ENCODE assay signal across 16 mouse cellular contexts in the genomic region with DNA sequence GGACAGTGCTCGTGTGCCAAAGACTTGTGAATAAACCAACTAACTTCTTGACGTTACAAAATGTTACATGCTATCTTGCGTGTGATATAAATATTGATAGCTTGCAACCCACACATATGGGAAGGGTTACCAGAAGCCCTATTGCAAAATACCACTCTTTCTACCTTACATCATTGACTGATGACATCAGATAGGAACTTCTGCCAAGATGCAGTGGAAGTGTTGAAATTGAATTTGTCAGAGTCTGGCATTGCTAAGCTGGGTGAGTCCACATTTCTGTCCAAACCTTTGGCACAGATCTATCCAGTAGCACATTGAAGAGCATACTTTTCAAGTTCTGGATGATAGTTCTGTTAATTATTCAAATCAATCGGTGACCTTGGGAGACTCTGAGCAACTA. TPM values are rescaled to one million over a fixed set of nuclear protein-coding genes. Genes with fewer than 3 reads are reported as not detected.
DNase-seq lines count a peak whose midpoint lies in the region; ATAC-seq and TF ChIP-seq lines count a peak whose summit lies in the region.
"Had no signal": no experiment of that assay in that cellular context is flagged by ENCODE, and none has a peak within 500 bp of the region (broad histone marks: within the 10 kb centered on the region; RNA-seq: fewer than 3 reads in every experiment).

No protein-coding gene starts in this region.

- no peaks in the 10 kb centered on the region for H3K36me3 ChIP-seq in kidney, adult 2 months (ENCODE audit: control insufficient read depth, insufficient read depth, low read length)
- H3K36me3 ChIP-seq in kidney, embryonic 15.5 days, result no peaks in the 10 kb centered on the region
- H3K36me3 ChIP-seq: midbrain, embryonic 12.5 days had no signal

- H3K27me3 ChIP-seq in kidney, adult 2 months (replicated peaks; ENCODE audit: control insufficient read depth, insufficient read depth, low read length), result no peaks in the 10 kb centered on the region
- H3K27me3 ChIP-seq in kidney, embryonic 15.5 days, result no peaks in the 10 kb centered on the region
- H3K27me3 ChIP-seq: midbrain, embryonic 12.5 days had no signal

- TF ChIP-seq POLR2A in kidney, adult 2 months (IDR thresholded peaks at IDR 0.05; ENCODE audit: low read depth, low read length), result no peak

- TF ChIP-seq CTCF in kidney, adult 2 months (conservative IDR thresholded peaks at IDR 0.05; ENCODE audit: insufficient read depth, insufficient read length, low read depth, low read length), result no peak

- H3K9ac ChIP-seq in kidney, embryonic 15.5 days, result no peak overlapping the region
- H3K9ac ChIP-seq: liver, embryonic 14.5 days; midbrain, embryonic 12.5 days had no signal

- no peak overlapping the region for H3K4me3 ChIP-seq in kidney, adult 2 months (ENCODE audit: insufficient read depth, low read depth, low read length)
- no peak overlapping the region for H3K4me3 ChIP-seq in kidney, embryonic 15.5 days (replicated peaks)
- H3K4me3 ChIP-seq: midbrain, embryonic 12.5 days had no signal

- DNase-seq in kidney, adult 2 months, result peak; percentile 5
- DNase-seq in MN1 (ENCODE audit: low spot score), result peak; percentile 26
- peak; percentile 70 for DNase-seq in fat pad, adult 2 months (ENCODE audit: extremely low read depth, low read depth, low spot score)
- DNase-seq in ovary, postnatal 14 days (ENCODE audit: low spot score), result no peak
- DNase-seq in layer of hippocampus, adult 11-12 months (ENCODE audit: low spot score), result no peak
- DNase-seq: cerebellum, postnatal 36 days; kidney, postnatal 25 days; right cerebral cortex, adult 18-20 months; thymus, postnatal 14 days had no signal

- 89% methylated on average over 4 of the region's 4 CpGs for WGBS in kidney, adult 2 months
- WGBS in kidney, embryonic 15.5 days, result 86% methylated on average over 4 of the region's 4 CpGs

- ATAC-seq in kidney, embryonic 15.5 days (replicated peaks; ENCODE audit: low FRiP score), result no peak
- peak; percentile 79 for ATAC-seq in megakaryocyte progenitor cell, adult 5-6 weeks (replicated peaks; ENCODE audit: poor library complexity)

- H3K27ac ChIP-seq in kidney, adult 2 months (ENCODE audit: insufficient read depth, low read depth, low read length), result no peak overlapping the region
- H3K27ac ChIP-seq in kidney, embryonic 15.5 days, result no peak overlapping the region
- H3K27ac ChIP-seq: liver, embryonic 14.5 days; midbrain, embryonic 12.5 days had no signal

- H3K9me3 ChIP-seq in kidney, embryonic 15.5 days (replicated peaks), result no peaks in the 10 kb centered on the region
- H3K9me3 ChIP-seq: midbrain, embryonic 12.5 days had no signal

- H3K4me1 ChIP-seq in kidney, adult 2 months (ENCODE audit: control insufficient read depth, insufficient read depth, low read length), result no peaks in the 10 kb centered on the region
- peaks cover 8% of the 10 kb centered on the region; the same call in 1 of the 2 replicates for H3K4me1 ChIP-seq in kidney, embryonic 15.5 days
- H3K4me1 ChIP-seq: midbrain, embryonic 12.5 days had no signal

- no peak overlapping the region for H3K4me2 ChIP-seq in kidney, embryonic 15.5 days
- H3K4me2 ChIP-seq: midbrain, embryonic 12.5 days had no signal

RNA-seq across cellular contexts. Expression of gene Epgn, which starts 9.4 kb away (rescaled TPM):
- not detected in 2 replicates for polyA plus RNA-seq in kidney, adult 2 months (2012; rRNA removed)
- polyA plus RNA-seq in kidney, embryonic 15.5 days (2015; fragmentation: Nextera tagmentation; extraction: Ambion mirVana), result not detected in 2 replicates
- 0.20 TPM in 1 of 2 replicates, not detected in the other for total RNA-seq in megakaryocyte progenitor cell, adult 5-6 weeks (2015)
- 0.29 TPM in 1 of 2 replicates, not detected in the other for total RNA-seq in megakaryocyte progenitor cell, adult 5-6 weeks (2017)
- polyA plus RNA-seq: heart, embryonic 14.5 days had no signal

RNA-seq across cellular contexts. Expression of gene Ereg, which starts 37.8 kb away (rescaled TPM):
- polyA plus RNA-seq in kidney, adult 2 months (2012; rRNA removed), result 0.03 TPM in 1 of 2 replicates, not detected in the other
- polyA plus RNA-seq in kidney, embryonic 15.5 days (2015; fragmentation: Nextera tagmentation; extraction: Ambion mirVana), result 0.05 TPM in 1 of 2 replicates, not detected in the other
- total RNA-seq in megakaryocyte progenitor cell, adult 5-6 weeks (2015), result not detected in 2 replicates
- total RNA-seq in megakaryocyte progenitor cell, adult 5-6 weeks (2017), result not detected in 2 replicates
- total RNA-seq: left cerebral cortex, adult 18-20 months had no signal
- polyA plus RNA-seq: heart, embryonic 14.5 days; midbrain, embryonic 12.5 days; neural tube, embryonic 14.5 days had no signal

Comparison
In these comparisons a context has a peak if more than half of its experiments do, and no peak if none do; other contexts are left out.
1. DNase-seq: peak in kidney, adult 2 months (single experiment), MN1 (single experiment) and fat pad, adult 2 months (single experiment); none in ovary, postnatal 14 days (single experiment) and layer of hippocampus, adult 11-12 months (single experiment).